Mouse (Mus musculus) kidney, embryonic 16.5 days (tissue): Measurements from ENCODE around the gene Serpinb5. TPM values are rescaled to one million over a fixed set of nuclear protein-coding genes. Genes with fewer than 3 reads are reported as not detected.

Source experiments
- polyA plus RNA-seq: library from polyadenylated mRNA; unstranded; fragments of >200 nt; fragmentation: Nextera tagmentation; extraction: Ambion mirVana; gene quantifications from 2 replicates; pipeline ENCODE4 v1.2.1, GENCODE M21; 2015

The Serpinb5 gene
- polyA plus RNA-seq, 1 experiment from 2014 or later: 0.20 TPM

Other genes with a start within 250 kb of the Serpinb5 start
- 20.4 and 28.2 TPM in 2 replicates for gene Bcl2, start 146.9 kb upstream of the Serpinb5 start, polyA plus RNA-seq
- gene Kdsr, start 101.4 kb upstream of the Serpinb5 start, polyA plus RNA-seq: 14.7 and 16.3 TPM in 2 replicates
- 74.1 and 79.0 TPM in 2 replicates for gene Vps4b, start 64.4 kb upstream of the Serpinb5 start, polyA plus RNA-seq
- 0.10 TPM in 1 of 2 replicates, not detected in the other for gene Serpinb12, start 73.3 kb downstream of the Serpinb5 start, polyA plus RNA-seq
- not detected in 2 replicates for gene Serpinb13, start 119.8 kb downstream of the Serpinb5 start, polyA plus RNA-seq
- gene Serpinb3a, start 191.1 kb downstream of the Serpinb5 start, polyA plus RNA-seq: not detected in 2 replicates
- not detected in 2 replicates for gene Serpinb3d, start 222.3 kb downstream of the Serpinb5 start, polyA plus RNA-seq